Mouse (Mus musculus) forebrain, embryonic 14.5 days (tissue): ENCODE data around the gene Sub1. TPM values are rescaled to one million over a fixed set of nuclear protein-coding genes. Genes with fewer than 3 reads are reported as not detected.
A peak's percentile ranks its signal among the peaks of the same experiment; 100 is the strongest.

Source experiments
- ATAC-seq: fragments of 200-750 bp; cut with Nextera tagmentation; 2 replicates; pipeline ENCODE4 v1.8.0; 2017; ENCODE audit warnings: mild to moderate bottlenecking, moderate library complexity
- DNase-seq: peaks from one replicate; pipeline ENCODE4 v3.0.0-alpha.2; 2015; ENCODE audit warnings: low spot score
- H3K27ac ChIP-seq: fragments of 300-500 bp; sonication (generic); 2 replicates; pipeline ENCODE4 v1.5.1; 2014; ENCODE audit warnings: low read depth, mild to moderate bottlenecking, control low read depth, low read length, moderate library complexity
- H3K27me3 ChIP-seq: fragments of 300-500 bp; sonication (generic); replicated peaks from 2 replicates; pipeline ENCODE4 v1.6.1; 2014; ENCODE audit warnings: low read length, control low read depth, mixed read lengths; ENCODE audit not compliant: control insufficient read depth, insufficient read depth
- H3K36me3 ChIP-seq: fragments of 300-500 bp; sonication (generic); 2 replicates; pipeline ENCODE4 v1.6.1; 2014; ENCODE audit warnings: low read length, control low read depth; ENCODE audit not compliant: control insufficient read depth, insufficient read depth
- H3K4me1 ChIP-seq: fragments of 300-500 bp; sonication (generic); 2 replicates; pipeline ENCODE4 v1.6.1; 2014; ENCODE audit warnings: antibody characterized with exemption, low read length, control low read depth; ENCODE audit not compliant: control insufficient read depth, insufficient read depth
- H3K4me2 ChIP-seq: fragments of 300-500 bp; sonication (generic); 2 replicates; pipeline ENCODE4 v1.6.1; 2014; ENCODE audit warnings: mild to moderate bottlenecking, control low read depth, low read length
- H3K4me3 ChIP-seq: fragments of 300-500 bp; sonication (generic); 2 replicates; pipeline ENCODE4 v1.5.1; 2014; ENCODE audit warnings: low read depth, low read length, control low read depth
- H3K9ac ChIP-seq: fragments of 300-500 bp; sonication (generic); 2 replicates; pipeline ENCODE4 v1.6.1; 2014; ENCODE audit warnings: mild to moderate bottlenecking, low read length, control low read depth, moderate library complexity
- H3K9me3 ChIP-seq: fragments of 300-500 bp; sonication (generic); replicated peaks from 2 replicates; pipeline ENCODE4 v1.6.1; 2016; ENCODE audit warnings: low read length, control low read depth, mixed read lengths; ENCODE audit not compliant: control insufficient read depth
- WGBS: fragments of 180-500 bp; shearing (Covaris S2); extraction: QIAGEN DNeasy Blood & Tissue Kit; methylation state at CpG from one replicate; pipeline ENCODE4 v1.1.7; 2014; 5-methylcytosine and 5-hydroxymethylcytosine counted together
- polyA plus RNA-seq: library from polyadenylated mRNA; unstranded; fragments of >200 nt; fragmentation: Nextera tagmentation; extraction: Ambion mirVana; gene quantifications from 2 replicates; pipeline ENCODE4 v1.2.1, GENCODE M21; 2014

The Sub1 gene
- 534 and 557 TPM in 2 replicates for polyA plus RNA-seq

GRCm38 (mm10) chr15:11996883-11997282 is at the start of gene Sub1:
Gene Sub1 (minus strand): TSS chr15:11996983.
- no peak for DNase-seq
- WGBS, result 91% methylated on average over 7 of the region's 7 CpGs

GRCm38 (mm10) chr15:12040407-12040710 is 43.6 kb upstream of the Sub1 start:
- H3K36me3 ChIP-seq, result no peaks in the 10 kb centered on the region
- no peaks in the 10 kb centered on the region for H3K9me3 ChIP-seq
- no peak overlapping the region for H3K4me2 ChIP-seq
- ATAC-seq, result no peak
- no peaks in the 10 kb centered on the region for H3K27me3 ChIP-seq
- no peak overlapping the region for H3K4me3 ChIP-seq
- no peak overlapping the region for H3K27ac ChIP-seq
- no peak overlapping the region for H3K9ac ChIP-seq
- WGBS, result 54% methylated on average over 5 of the region's 5 CpGs
- H3K4me1 ChIP-seq, result no peaks in the 10 kb centered on the region
- DNase-seq, result no peak

More at GRCm38 (mm10) chr15:11996883-11997282, at the start of gene Sub1:
- H3K4me2 ChIP-seq, result peak within 1 kb of the TSS; percentile 70
- peak within 1 kb of the TSS; percentile 90 for H3K9ac ChIP-seq
- peak within 1 kb of the TSS; percentile 79 for H3K27ac ChIP-seq
- no peak for ATAC-seq
- H3K27me3 ChIP-seq, result no peaks in the 10 kb centered on the region
- peak within 1 kb of the TSS; percentile 91 for H3K4me3 ChIP-seq
- H3K36me3 ChIP-seq, result peaks cover 12% of the 10 kb centered on the region
- peaks cover 14% of the 10 kb centered on the region for H3K4me1 ChIP-seq
- no peaks in the 10 kb centered on the region for H3K9me3 ChIP-seq

GRCm38 (mm10) chr15:12039671-12040406 is 43.1 kb upstream of the Sub1 start:
- Histone ChIP-seq H3K4me2 (no peak overlapping the region), H3K4me1 (no peaks in the 10 kb centered on the region), H3K36me3 (no peaks in the 10 kb centered on the region), H3K9ac (no peak overlapping the region), H3K9me3 (no peaks in the 10 kb centered on the region), H3K27ac (0 out of 2 replicates have a peak overlapping the region, but pooled peaks have one; percentile 27), H3K27me3 (no peaks in the 10 kb centered on the region), H3K4me3 (no peak overlapping the region)
- 60% methylated on average over 15 of the region's 15 CpGs for WGBS
- DNase-seq (peak; percentile 41), ATAC-seq (peak; percentile 68)

GRCm38 (mm10) chr15:12039256-12039655 is 42.5 kb upstream of the Sub1 start:
- DNase-seq, result peak; percentile 47
- ATAC-seq, result peak; percentile 51
- Histone ChIP-seq H3K9ac (no peak overlapping the region), H3K27me3 (no peaks in the 10 kb centered on the region), H3K4me2 (no peak overlapping the region), H3K4me3 (no peak overlapping the region), H3K27ac (no peak overlapping the region), H3K9me3 (no peaks in the 10 kb centered on the region), H3K36me3 (no peaks in the 10 kb centered on the region), H3K4me1 (no peaks in the 10 kb centered on the region)
- WGBS, result 64% methylated on average over 10 of the region's 10 CpGs

- H3K4me2 ChIP-seq, result no peak overlapping the region
- H3K9ac ChIP-seq, result no peak overlapping the region
- H3K9me3 ChIP-seq, result no peaks in the 10 kb centered on the region
- DNase-seq, result no peak
- WGBS, result 75% methylated on average over 10 of the region's 10 CpGs
- ATAC-seq, result no peak; the same call in 1 of the 2 replicates
- H3K27me3 ChIP-seq, result no peaks in the 10 kb centered on the region
- H3K27ac ChIP-seq, result no peak overlapping the region
- H3K36me3 ChIP-seq, result no peaks in the 10 kb centered on the region
- H3K4me1 ChIP-seq, result no peaks in the 10 kb centered on the region
- no peak overlapping the region for H3K4me3 ChIP-seq
Observed at GRCm38 (mm10) chr15:12037866-12038625, 41.3 kb upstream of the Sub1 start.

GRCm38 (mm10) chr15:12037217-12037616 is 40.4 kb upstream of the Sub1 start:
- no peak overlapping the region for H3K4me3 ChIP-seq
- H3K36me3 ChIP-seq, result no peaks in the 10 kb centered on the region
- H3K4me2 ChIP-seq, result no peak overlapping the region
- DNase-seq (no peak), ATAC-seq (no peak)
- H3K9ac ChIP-seq, result no peak overlapping the region
- no peaks in the 10 kb centered on the region for H3K9me3 ChIP-seq
- H3K27me3 ChIP-seq, result no peaks in the 10 kb centered on the region
- no peak overlapping the region for H3K27ac ChIP-seq
- no peaks in the 10 kb centered on the region for H3K4me1 ChIP-seq
- WGBS, result 66% methylated on average over 7 of the region's 7 CpGs

GRCm38 (mm10) chr15:12036675-12037074 is 39.9 kb upstream of the Sub1 start:
- no peaks in the 10 kb centered on the region for H3K36me3 ChIP-seq
- H3K4me3 ChIP-seq, result no peak overlapping the region
- no peaks in the 10 kb centered on the region for H3K4me1 ChIP-seq
- no peaks in the 10 kb centered on the region for H3K9me3 ChIP-seq
- no peak overlapping the region for H3K9ac ChIP-seq
- ATAC-seq (no peak), DNase-seq (no peak)
- H3K4me2 ChIP-seq, result no peak overlapping the region
- WGBS, result 76% methylated on average over 5 of the region's 5 CpGs
- H3K27me3 ChIP-seq, result no peaks in the 10 kb centered on the region
- H3K27ac ChIP-seq, result no peak overlapping the region

- H3K4me2 ChIP-seq, result no peak overlapping the region
- no peak overlapping the region for H3K9ac ChIP-seq
- no peaks in the 10 kb centered on the region for H3K36me3 ChIP-seq
- H3K4me3 ChIP-seq, result no peak overlapping the region
- WGBS, result 97% methylated on average over 4 of the region's 4 CpGs
- no peaks in the 10 kb centered on the region for H3K9me3 ChIP-seq
- ATAC-seq, result no peak
- no peaks in the 10 kb centered on the region for H3K27me3 ChIP-seq
- no peaks in the 10 kb centered on the region for H3K4me1 ChIP-seq
- no peak overlapping the region for H3K27ac ChIP-seq
- no peak for DNase-seq
Observed at GRCm38 (mm10) chr15:12034317-12034716, 37.5 kb upstream of the Sub1 start.

GRCm38 (mm10) chr15:12033155-12033554 is 36.4 kb upstream of the Sub1 start:
- no peaks in the 10 kb centered on the region for H3K9me3 ChIP-seq
- no peak overlapping the region for H3K27ac ChIP-seq
- no peaks in the 10 kb centered on the region for H3K4me1 ChIP-seq
- H3K36me3 ChIP-seq, result no peaks in the 10 kb centered on the region
- no peak overlapping the region for H3K4me2 ChIP-seq
- no peak for ATAC-seq
- DNase-seq, result no peak
- no peaks in the 10 kb centered on the region for H3K27me3 ChIP-seq
- H3K4me3 ChIP-seq, result no peak overlapping the region
- H3K9ac ChIP-seq, result no peak overlapping the region
